Mouse (Mus musculus): Measurements from ENCODE around the gene Ap2b1.
A peak's percentile ranks its signal among the peaks of the same experiment; 100 is the strongest.

DNA sequence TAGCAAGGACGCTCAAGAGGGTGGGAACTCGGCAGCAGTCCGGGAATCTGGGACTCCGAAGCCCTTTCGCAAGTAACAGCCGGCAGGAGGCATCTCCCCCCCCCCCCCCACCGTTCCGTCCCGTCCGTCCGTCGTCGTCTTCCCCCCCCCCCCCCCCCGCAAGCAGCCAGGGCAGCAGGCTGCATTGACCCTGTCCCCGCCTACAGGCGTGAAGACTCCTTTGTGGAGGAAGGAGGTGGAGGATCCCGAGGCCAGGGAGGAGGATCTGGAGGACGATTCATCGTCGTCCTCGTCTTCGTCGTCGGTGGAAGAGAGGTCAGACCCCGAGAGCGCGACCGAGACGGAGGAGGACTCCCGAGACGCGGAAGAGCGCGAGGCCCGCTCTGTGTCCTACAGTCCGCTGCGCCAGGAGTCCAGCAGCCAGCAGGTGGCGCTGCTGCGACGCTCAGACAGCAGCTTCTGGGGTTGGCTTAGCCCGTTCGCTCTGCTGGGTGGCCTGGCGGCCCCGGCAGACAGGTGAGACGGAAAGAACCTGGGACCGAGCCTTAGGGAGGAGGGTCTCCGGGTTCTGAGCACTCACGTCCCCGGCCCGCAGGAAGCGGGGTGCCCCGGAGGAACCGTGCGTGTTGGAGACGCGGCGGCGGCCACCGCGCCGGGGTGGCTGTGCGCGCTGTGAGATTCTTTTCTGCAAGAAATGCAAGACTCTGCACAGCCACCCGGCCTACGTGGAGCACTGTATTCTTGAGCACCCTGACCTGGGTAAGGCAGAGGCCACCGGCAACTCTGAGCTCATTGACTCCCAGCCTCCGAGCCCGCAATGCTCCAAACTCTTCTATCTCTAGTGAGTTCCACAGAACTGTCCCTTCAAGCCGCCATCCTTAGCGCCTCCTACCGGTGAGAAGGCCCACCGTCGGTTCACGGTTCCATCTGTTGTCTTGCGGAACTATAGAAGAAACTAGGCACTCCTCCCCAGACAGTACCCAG is 141.5 kb downstream of the Ap2b1 start:
- TF ChIP-seq POLR2A (IDR thresholded peaks at IDR 0.05; ENCODE audit: control insufficient read depth, low read depth, low read length): no peak
- TF ChIP-seq CTCF (IDR thresholded peaks at IDR 0.05; ENCODE audit: control insufficient read depth, insufficient read depth, insufficient replicate concordance, low read depth, low read length): peak; percentile 99
